Mouse (Mus musculus) MEL (cell line): ENCODE results near the gene Sept9.

ENCODE experiments used
- CHD1 ChIP-seq: IDR thresholded peaks from 2 replicates; pipeline ENCODE4 v1.6.1; 2012; ENCODE audit warnings: low read depth, mild to moderate bottlenecking, inconsistent platforms, low read length, improper control_type of control experiment
- CHD2 ChIP-seq: IDR thresholded peaks from 2 replicates; pipeline ENCODE4 v1.6.1; 2011; ENCODE audit warnings: low read length, improper control_type of control experiment
- CTCF ChIP-seq, 3 experiments: IDR thresholded peaks in 2 of 3; conservative IDR thresholded peaks in 1 of 3; 2 replicates each; pipeline ENCODE4 v1.5.1; 2011 to 2012; ENCODE audit warnings: low read length in 3 of 3, low read depth in 2 of 3, mild to moderate bottlenecking in 2 of 3, improper control_type of control experiment in 1 of 3, inconsistent platforms in 1 of 3, mixed read lengths in 1 of 3, moderate library complexity in 1 of 3; ENCODE audit not compliant: control insufficient read depth in 1 of 3, insufficient read depth in 1 of 3, poor library complexity in 1 of 3, severe bottlenecking in 1 of 3
- EP300 ChIP-seq, 2 experiments: IDR thresholded peaks; 2 replicates each; pipeline ENCODE4 v1.6.1; 2011; ENCODE audit warnings: improper control_type of control experiment in 2 of 2, low read length in 2 of 2, low read depth in 1 of 2, mild to moderate bottlenecking in 1 of 2
- HCFC1 ChIP-seq: IDR thresholded peaks from 2 replicates; pipeline ENCODE4 v1.6.1; 2012; ENCODE audit warnings: low read depth, mild to moderate bottlenecking, inconsistent platforms, low read length, improper control_type of control experiment, moderate library complexity
- KAT2A ChIP-seq: conservative IDR thresholded peaks from 2 replicates; pipeline ENCODE4 v1.6.1; 2012; ENCODE audit warnings: low read depth, low read length, improper control_type of control experiment, inconsistent platforms
- MAZ ChIP-seq: IDR thresholded peaks from 2 replicates; pipeline ENCODE4 v1.6.1; 2012; ENCODE audit warnings: low read depth, mild to moderate bottlenecking, inconsistent platforms, low read length, improper control_type of control experiment
- MYC ChIP-seq: IDR thresholded peaks from 2 replicates; pipeline ENCODE4 v1.6.1; 2011; ENCODE audit warnings: low read depth, mild to moderate bottlenecking, low read length, improper control_type of control experiment, moderate library complexity
- NRF1 ChIP-seq: IDR thresholded peaks from 2 replicates; pipeline ENCODE4 v1.6.1; 2014; ENCODE audit warnings: low read depth, mild to moderate bottlenecking, inconsistent platforms, low read length, improper control_type of control experiment, moderate library complexity; ENCODE audit not compliant: poor library complexity, insufficient read depth, severe bottlenecking
- POLR2A ChIP-seq, 2 experiments: IDR thresholded peaks; 2 replicates each; pipeline ENCODE4 v1.6.1; 2011 to 2012; ENCODE audit warnings: low read length in 2 of 2, mild to moderate bottlenecking in 2 of 2, control low read depth in 1 of 2, improper control_type of control experiment in 1 of 2, low read depth in 1 of 2, moderate library complexity in 1 of 2; ENCODE audit not compliant: control insufficient read depth in 1 of 2, insufficient read depth in 1 of 2, poor library complexity in 1 of 2
- POLR2AphosphoS2 ChIP-seq: IDR thresholded peaks from 2 replicates; pipeline ENCODE4 v1.6.1; 2011; ENCODE audit warnings: low read length, improper control_type of control experiment
- UBTF ChIP-seq: IDR thresholded peaks from 2 replicates; pipeline ENCODE4 v1.6.1; 2012; ENCODE audit warnings: low read depth, mild to moderate bottlenecking, inconsistent platforms, low read length, improper control_type of control experiment, moderate library complexity, borderline replicate concordance; ENCODE audit not compliant: insufficient read depth

DNA sequence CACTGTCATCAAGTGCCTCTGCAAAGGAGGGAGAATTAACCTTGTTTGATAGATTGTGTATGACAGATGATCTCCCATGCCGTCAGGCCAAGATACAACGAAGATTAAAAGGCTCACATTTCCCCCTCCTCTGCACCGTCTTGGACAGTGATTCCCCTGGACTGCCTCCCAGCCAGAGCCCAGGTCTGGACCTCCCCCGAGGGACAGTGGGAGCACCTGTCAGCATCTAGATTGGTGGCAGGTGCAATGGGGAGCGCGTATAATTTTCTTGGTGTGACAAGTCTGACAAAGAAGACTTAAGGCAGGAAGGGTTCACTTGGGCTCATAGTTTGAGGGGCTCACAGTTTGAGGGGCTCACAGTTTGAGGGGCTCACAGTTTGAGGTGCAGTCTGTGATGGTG is 35.7 kb upstream of the Sept9 start:
- TF ChIP-seq CTCF (IDR thresholded peaks at IDR 0.05 in 2 of 3, conservative IDR thresholded peaks at IDR 0.05 in 1 of 3; ENCODE audit: control insufficient read depth in 1 of 3, insufficient read depth in 1 of 3, low read depth in 2 of 3, low read length in 3 of 3, poor library complexity in 1 of 3, severe bottlenecking in 1 of 3) (no peak), CHD2 (no peak), KAT2A (no peak), MYC (no peak), HCFC1 (no peak), EP300 (IDR thresholded peaks at IDR 0.05; ENCODE audit: low read depth in 1 of 2, low read length in 2 of 2) (no peak), CHD1 (no peak), POLR2AphosphoS2 (no peak), POLR2A (IDR thresholded peaks at IDR 0.05; ENCODE audit: control insufficient read depth in 1 of 2, insufficient read depth in 1 of 2, low read depth in 1 of 2, low read length in 2 of 2, poor library complexity in 1 of 2) (no peak), NRF1 (no peak), MAZ (no peak), UBTF (no peak)
